Mouse (Mus musculus): ENCODE measurements around the gene Gabrr3. TPM values are rescaled to one million over a fixed set of nuclear protein-coding genes. Genes with fewer than 3 reads are reported as not detected.

Gabrr3 gene
- polyA plus RNA-seq, 1 experiment from 2014 or later: not detected

- Histone ChIP-seq H3K36me3 (no peaks in the 10 kb centered on the region), H3K4me1 (replicated peaks) (peaks cover 3% of the 10 kb centered on the region; the same call in 1 of the 2 replicates), H3K27ac (no peak overlapping the region), H3K27me3 (no peaks in the 10 kb centered on the region), H3K4me2 (peak overlapping the region; percentile 82), H3K9ac (no peak overlapping the region), H3K4me3 (peak overlapping the region; percentile 67), H3K9me3 (no peaks in the 10 kb centered on the region)
- 0 out of 2 replicates have a peak, but pooled peaks have one; percentile 40 for ATAC-seq (ENCODE audit: low FRiP score)
- 50% methylated on average over 6 of the region's 6 CpGs for WGBS
Measured at GRCm38 (mm10) chr16:59472546-59472945, 65.4 kb downstream of the Gabrr3 start.

- H3K27me3 ChIP-seq: no peaks in the 10 kb centered on the region
- ATAC-seq (ENCODE audit: low FRiP score): no peak
- no peak overlapping the region for H3K27ac ChIP-seq
- 39% methylated on average over 1 of the region's 1 CpGs for WGBS
- no peak overlapping the region for H3K4me3 ChIP-seq
- no peak overlapping the region for H3K9ac ChIP-seq
- no peaks in the 10 kb centered on the region for H3K9me3 ChIP-seq
- peaks cover 3% of the 10 kb centered on the region; the same call in 1 of the 2 replicates for H3K4me1 ChIP-seq (replicated peaks)
- H3K4me2 ChIP-seq: no peak overlapping the region
- H3K36me3 ChIP-seq: no peaks in the 10 kb centered on the region
Measured at GRCm38 (mm10) chr16:59474788-59475187, 67.7 kb downstream of the Gabrr3 start.

GRCm38 (mm10) chr16:59477955-59478354 lies 70.8 kb downstream of the Gabrr3 start:
- no peak for ATAC-seq (ENCODE audit: low FRiP score)
- Histone ChIP-seq H3K36me3 (0 out of 2 replicates have a peak, but pooled peaks cover 5% of the 10 kb centered on the region), H3K9me3 (no peaks in the 10 kb centered on the region), H3K4me3 (no peak overlapping the region), H3K9ac (no peak overlapping the region), H3K4me2 (no peak overlapping the region), H3K27ac (no peak overlapping the region), H3K4me1 (replicated peaks) (no peaks in the 10 kb centered on the region), H3K27me3 (no peaks in the 10 kb centered on the region)
- 94% methylated on average over 3 of the region's 3 CpGs for WGBS

- ATAC-seq (ENCODE audit: low FRiP score): no peak
- Histone ChIP-seq H3K27ac (no peak overlapping the region), H3K9ac (no peak overlapping the region), H3K4me2 (no peak overlapping the region), H3K27me3 (no peaks in the 10 kb centered on the region), H3K4me1 (replicated peaks) (0 out of 2 replicates have a peak, but pooled peaks cover 3% of the 10 kb centered on the region), H3K36me3 (peaks cover 12% of the 10 kb centered on the region), H3K9me3 (no peaks in the 10 kb centered on the region), H3K4me3 (no peak overlapping the region)
- WGBS: 87% methylated on average over 7 of the region's 7 CpGs
Measured at GRCm38 (mm10) chr16:59487239-59487638, 80.1 kb downstream of the Gabrr3 start.

GRCm38 (mm10) chr16:59487975-59488548 lies 80.9 kb downstream of the Gabrr3 start:
- Histone ChIP-seq H3K9ac (no peak overlapping the region), H3K36me3 (peaks cover 16% of the 10 kb centered on the region), H3K27ac (no peak overlapping the region), H3K9me3 (no peaks in the 10 kb centered on the region), H3K4me3 (no peak overlapping the region), H3K4me1 (replicated peaks) (0 out of 2 replicates have a peak, but pooled peaks cover 3% of the 10 kb centered on the region), H3K27me3 (no peaks in the 10 kb centered on the region), H3K4me2 (no peak overlapping the region)
- 95% methylated on average over 9 of the region's 9 CpGs for WGBS
- no peak for ATAC-seq (ENCODE audit: low FRiP score)

- Histone ChIP-seq H3K27me3 (no peaks in the 10 kb centered on the region), H3K4me3 (no peak overlapping the region), H3K9ac (no peak overlapping the region), H3K4me1 (replicated peaks) (no peaks in the 10 kb centered on the region), H3K9me3 (no peaks in the 10 kb centered on the region), H3K27ac (no peak overlapping the region), H3K4me2 (no peak overlapping the region), H3K36me3 (peaks cover 28% of the 10 kb centered on the region)
- 92% methylated on average over 14 of the region's 14 CpGs for WGBS
- no peak for ATAC-seq (ENCODE audit: low FRiP score)
Measured at GRCm38 (mm10) chr16:59493199-59493598, 86.1 kb downstream of the Gabrr3 start.

- Histone ChIP-seq H3K4me2 (no peak overlapping the region), H3K36me3 (peaks cover 20% of the 10 kb centered on the region), H3K4me3 (no peak overlapping the region), H3K27ac (no peak overlapping the region), H3K4me1 (replicated peaks) (no peaks in the 10 kb centered on the region), H3K9ac (no peak overlapping the region), H3K27me3 (no peaks in the 10 kb centered on the region), H3K9me3 (no peaks in the 10 kb centered on the region)
- ATAC-seq (ENCODE audit: low FRiP score): no peak
- WGBS: 95% methylated on average over 1 of the region's 1 CpGs
Measured at GRCm38 (mm10) chr16:59497947-59498346, 90.8 kb downstream of the Gabrr3 start.

- WGBS: 93% methylated on average over 3 of the region's 3 CpGs
- no peak for ATAC-seq (ENCODE audit: low FRiP score)
- peaks cover 9% of the 10 kb centered on the region; the same call in 1 of the 2 replicates for H3K36me3 ChIP-seq
Measured at GRCm38 (mm10) chr16:59499180-59499579, 92.0 kb downstream of the Gabrr3 start.

GRCm38 (mm10) chr16:59509830-59510229 lies 102.7 kb downstream of the Gabrr3 start:
- H3K27me3 ChIP-seq: no peaks in the 10 kb centered on the region
- no peak overlapping the region for H3K9ac ChIP-seq
- no peak for ATAC-seq (ENCODE audit: low FRiP score)
- H3K4me3 ChIP-seq: no peak overlapping the region
- H3K36me3 ChIP-seq: no peaks in the 10 kb centered on the region; the same call in 1 of the 2 replicates
- no peak overlapping the region for H3K27ac ChIP-seq
- H3K4me1 ChIP-seq (replicated peaks): no peaks in the 10 kb centered on the region
- H3K4me2 ChIP-seq: no peak overlapping the region
- WGBS: 91% methylated on average over 5 of the region's 5 CpGs
- no peaks in the 10 kb centered on the region for H3K9me3 ChIP-seq

More at GRCm38 (mm10) chr16:59499180-59499579, 92.0 kb downstream of the Gabrr3 start:
- H3K9ac ChIP-seq: no peak overlapping the region
- no peaks in the 10 kb centered on the region for H3K9me3 ChIP-seq
- no peak overlapping the region for H3K4me2 ChIP-seq
- H3K4me3 ChIP-seq: no peak overlapping the region
- no peak overlapping the region for H3K27ac ChIP-seq
- no peaks in the 10 kb centered on the region for H3K27me3 ChIP-seq
- H3K4me1 ChIP-seq (replicated peaks): no peaks in the 10 kb centered on the region

Other genes starting within 250 kb of the Gabrr3 start
- gene Olfr196, start 236.9 kb upstream of the Gabrr3 start, polyA plus RNA-seq (2015; fragmentation: Nextera tagmentation; extraction: Ambion mirVana): not detected in 2 replicates
- gene Olfr198, start 203.8 kb upstream of the Gabrr3 start, polyA plus RNA-seq (2015; fragmentation: Nextera tagmentation; extraction: Ambion mirVana): not detected in 2 replicates
- gene Olfr199, start 187.6 kb upstream of the Gabrr3 start, polyA plus RNA-seq (2015; fragmentation: Nextera tagmentation; extraction: Ambion mirVana): not detected in 2 replicates
- gene Olfr201, start 134.7 kb upstream of the Gabrr3 start, polyA plus RNA-seq (2015; fragmentation: Nextera tagmentation; extraction: Ambion mirVana): not detected in 2 replicates
- gene Olfr202, start 120.5 kb upstream of the Gabrr3 start, polyA plus RNA-seq (2015; fragmentation: Nextera tagmentation; extraction: Ambion mirVana): not detected in 2 replicates
- not detected in 2 replicates for gene Olfr203, start 108.5 kb upstream of the Gabrr3 start, polyA plus RNA-seq (2015; fragmentation: Nextera tagmentation; extraction: Ambion mirVana)
- gene Olfr204, start 89.1 kb upstream of the Gabrr3 start, polyA plus RNA-seq (2015; fragmentation: Nextera tagmentation; extraction: Ambion mirVana): not detected in 2 replicates
- not detected in 2 replicates for gene Olfr205, start 76.2 kb upstream of the Gabrr3 start, polyA plus RNA-seq (2015; fragmentation: Nextera tagmentation; extraction: Ambion mirVana)
- not detected in 2 replicates for gene Olfr206, start 58.1 kb upstream of the Gabrr3 start, polyA plus RNA-seq (2015; fragmentation: Nextera tagmentation; extraction: Ambion mirVana)
- not detected in 2 replicates for gene Olfr209, start 43.3 kb upstream of the Gabrr3 start, polyA plus RNA-seq (2015; fragmentation: Nextera tagmentation; extraction: Ambion mirVana)
- gene Riox2, start 64.4 kb downstream of the Gabrr3 start, polyA plus RNA-seq (2015; fragmentation: Nextera tagmentation; extraction: Ambion mirVana): 13.3 and 13.7 TPM in 2 replicates
- 3.0 and 4.1 TPM in 2 replicates for gene Crybg3, start 193.6 kb downstream of the Gabrr3 start, polyA plus RNA-seq (2015; fragmentation: Nextera tagmentation; extraction: Ambion mirVana)
- 48.8 and 51.5 TPM in 2 replicates for gene Arl6, start 232.1 kb downstream of the Gabrr3 start, polyA plus RNA-seq (2015; fragmentation: Nextera tagmentation; extraction: Ambion mirVana)

All from hindbrain, embryonic 13.5 days (tissue).